Mouse (Mus musculus) thymus, postnatal 14 days (tissue): ENCODE results near the gene Atp2a2.
A peak's percentile ranks its signal among the peaks of the same experiment; 100 is the strongest.
"Not testable (repeated sequence)": the region's sequence is repeated elsewhere in the genome, so short reads cannot be mapped to it uniquely, and the experiment has no call there.

Experiments used
- DNase-seq: peaks from one replicate; pipeline ENCODE4 v3.0.0; 2021

Gene Atp2a2

DNA sequence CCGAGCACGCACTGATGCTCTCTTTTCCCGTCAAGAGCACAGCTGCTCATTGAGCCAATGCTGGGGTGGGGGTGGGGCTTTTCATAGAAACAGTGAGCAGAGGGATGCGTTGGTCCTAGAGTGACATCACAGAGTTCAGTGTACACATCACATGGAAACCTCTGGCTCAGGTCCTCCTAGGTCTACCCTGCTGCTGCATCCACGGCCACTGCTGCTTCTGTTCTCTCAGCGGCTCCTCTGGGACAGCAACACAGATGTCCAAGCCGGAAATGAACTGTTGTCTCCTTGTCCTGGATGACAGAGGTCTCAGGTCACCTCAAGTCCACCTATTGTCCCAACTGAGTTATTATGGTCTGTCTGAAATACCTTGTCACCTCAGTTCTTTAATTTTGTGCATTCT, 52.1 kb downstream of the Atp2a2 start:
- DNase-seq, result no peak

- DNase-seq, result no peak
Observed at GRCm38 (mm10) chr5:122448869-122449268, 53.2 kb downstream of the Atp2a2 start.

DNA sequence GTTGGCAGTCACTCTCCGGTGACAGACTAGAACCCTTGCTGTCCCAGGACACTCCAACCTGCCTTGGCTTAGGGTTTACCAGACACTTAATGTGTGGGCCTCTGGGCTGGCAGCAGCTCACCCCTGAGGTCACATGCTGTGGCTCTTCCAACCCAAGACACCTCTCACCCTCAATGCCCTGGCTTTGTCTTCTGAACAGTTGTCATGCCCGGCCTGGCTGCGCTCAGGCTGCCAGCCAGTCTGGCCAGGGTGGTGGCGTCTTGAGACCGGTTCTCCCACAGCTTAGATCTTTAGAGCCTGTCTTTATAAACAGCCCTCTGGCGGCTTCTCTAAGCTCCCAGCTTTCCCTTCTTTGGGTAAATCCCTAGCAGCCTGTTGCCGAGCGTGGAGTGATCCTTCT, 54.2 kb downstream of the Atp2a2 start:
- no peak for DNase-seq

DNA sequence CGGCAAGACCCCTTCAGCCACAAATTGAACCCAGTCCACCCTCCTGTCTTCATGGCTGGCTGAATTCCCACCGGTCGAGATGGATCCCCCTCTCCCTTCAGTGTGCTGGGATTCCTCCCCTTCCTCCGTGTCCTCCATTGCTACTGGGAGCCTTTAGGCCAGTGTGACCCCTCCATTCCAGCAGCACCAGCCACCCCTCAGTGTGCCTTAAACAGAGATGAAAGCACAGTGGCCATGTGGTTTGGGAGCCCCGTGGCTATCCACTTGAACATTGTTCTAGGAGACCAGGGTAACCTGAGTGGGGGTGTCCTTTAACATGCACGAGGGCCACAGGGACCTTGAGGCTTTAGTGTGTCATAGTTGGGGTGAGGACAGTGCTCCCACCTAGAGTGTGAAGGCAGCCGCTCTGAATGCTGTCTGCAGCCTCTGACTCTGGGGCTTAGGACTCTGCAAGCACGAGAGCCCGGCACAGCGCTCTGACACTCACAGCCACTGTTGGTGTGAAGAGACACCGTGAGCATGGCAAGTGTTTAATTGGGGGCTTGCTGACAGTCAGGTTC, 56.9 kb downstream of the Atp2a2 start:
- no peak for DNase-seq

GRCm38 (mm10) chr5:122444492-122444891, 57.5 kb downstream of the Atp2a2 start:
- no peak for DNase-seq

GRCm38 (mm10) chr5:122440095-122440630, 61.9 kb downstream of the Atp2a2 start:
- no peak for DNase-seq

- no peak for DNase-seq
Observed at GRCm38 (mm10) chr5:122439400-122440094, 62.5 kb downstream of the Atp2a2 start.

DNA sequence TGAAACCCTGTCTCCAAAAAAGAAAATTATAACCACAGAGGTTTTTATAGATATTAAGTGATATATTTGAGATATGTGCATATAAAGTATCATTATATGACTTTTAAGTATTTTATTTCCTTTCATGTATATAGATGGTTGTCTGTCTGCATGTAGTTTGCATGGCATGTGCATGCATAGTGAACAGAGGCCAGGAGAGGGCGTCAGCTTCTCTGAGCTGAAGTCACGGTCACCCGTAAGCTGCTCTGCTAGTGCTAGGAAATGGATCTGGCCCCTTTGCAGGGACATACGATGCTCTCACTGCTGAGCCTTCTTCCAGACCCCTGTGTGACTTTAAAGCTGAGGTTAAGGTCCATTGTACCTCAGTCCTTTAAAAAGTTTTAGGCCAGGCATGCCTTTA, 67.5 kb downstream of the Atp2a2 start:
- no peak for DNase-seq

DNA sequence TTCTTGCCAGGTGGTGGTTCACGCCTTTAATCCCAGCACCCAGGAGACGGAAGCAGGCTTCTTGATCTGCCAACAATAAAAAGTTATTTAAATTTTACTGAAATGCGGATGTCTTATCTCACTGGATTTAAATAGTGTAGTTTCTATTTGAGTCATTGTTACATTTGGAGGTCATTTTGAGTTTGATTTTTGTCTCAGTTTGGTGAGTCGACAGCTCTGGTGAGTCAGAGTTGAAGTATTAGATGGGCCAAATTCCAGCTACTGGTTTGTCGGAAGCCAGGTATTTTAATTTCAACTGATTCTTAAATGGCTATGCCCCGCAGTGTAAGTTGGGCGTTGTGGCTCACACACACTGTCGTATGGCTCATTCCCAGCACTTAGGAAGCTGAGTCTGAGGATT, 70.8 kb downstream of the Atp2a2 start:
- DNase-seq, result no peak

DNA sequence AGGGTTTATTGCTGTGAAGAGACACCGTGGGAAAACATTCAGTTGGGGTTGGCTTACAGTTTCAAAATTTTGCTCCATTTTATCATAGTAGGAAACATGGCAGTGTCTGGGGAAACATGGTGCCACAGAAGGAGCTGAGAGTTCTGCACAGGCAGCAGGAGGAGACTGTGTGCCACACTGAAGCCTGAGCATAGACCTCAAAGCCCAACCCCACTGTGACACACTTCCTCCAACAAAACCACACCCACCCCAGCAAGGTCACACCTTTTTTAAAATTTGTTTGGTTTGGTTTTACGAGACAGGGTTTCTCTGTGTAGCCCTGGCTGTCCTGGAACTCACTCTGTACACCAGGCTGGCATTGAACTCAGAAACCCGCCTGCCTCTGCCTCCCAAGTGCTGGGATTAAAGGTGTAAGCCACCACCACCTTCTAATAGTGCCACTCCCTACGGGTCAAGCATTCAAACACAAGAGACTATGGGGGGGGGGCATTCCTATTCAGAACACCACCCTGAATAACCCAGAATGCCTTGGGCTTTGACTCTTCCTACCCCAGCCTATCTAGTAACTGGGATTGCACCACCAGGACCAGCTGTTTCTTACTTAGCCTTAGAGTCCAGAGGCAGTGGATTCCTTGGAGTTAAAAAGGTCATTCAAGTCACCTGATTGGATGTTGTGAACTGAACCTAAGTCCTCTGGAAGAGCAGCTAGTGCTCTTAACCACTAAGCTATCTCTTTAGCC, 71.8 kb downstream of the Atp2a2 start:
- DNase-seq, result no peak

DNA sequence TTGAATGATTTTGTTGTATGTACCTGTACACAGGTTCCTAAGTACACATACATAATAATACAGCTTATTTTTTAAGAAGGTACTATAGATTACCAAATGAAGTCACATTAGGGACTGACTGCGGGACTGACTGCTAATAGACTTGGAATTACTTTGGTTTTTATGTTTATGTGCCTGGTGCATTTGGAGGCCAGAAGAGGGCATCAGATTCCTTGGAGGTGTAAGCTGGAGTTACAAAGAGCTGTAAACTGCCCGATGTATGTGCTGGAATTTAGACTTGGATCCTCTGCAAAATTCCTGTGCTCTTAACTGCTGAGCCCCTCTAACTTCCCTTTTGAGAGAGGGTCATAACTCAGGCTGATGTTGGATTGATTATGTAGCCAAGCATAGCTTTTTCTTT, 76.5 kb downstream of the Atp2a2 start:
- DNase-seq, result no peak

GRCm38 (mm10) chr5:122423083-122423482, 78.9 kb downstream of the Atp2a2 start:
- no peak for DNase-seq

DNA sequence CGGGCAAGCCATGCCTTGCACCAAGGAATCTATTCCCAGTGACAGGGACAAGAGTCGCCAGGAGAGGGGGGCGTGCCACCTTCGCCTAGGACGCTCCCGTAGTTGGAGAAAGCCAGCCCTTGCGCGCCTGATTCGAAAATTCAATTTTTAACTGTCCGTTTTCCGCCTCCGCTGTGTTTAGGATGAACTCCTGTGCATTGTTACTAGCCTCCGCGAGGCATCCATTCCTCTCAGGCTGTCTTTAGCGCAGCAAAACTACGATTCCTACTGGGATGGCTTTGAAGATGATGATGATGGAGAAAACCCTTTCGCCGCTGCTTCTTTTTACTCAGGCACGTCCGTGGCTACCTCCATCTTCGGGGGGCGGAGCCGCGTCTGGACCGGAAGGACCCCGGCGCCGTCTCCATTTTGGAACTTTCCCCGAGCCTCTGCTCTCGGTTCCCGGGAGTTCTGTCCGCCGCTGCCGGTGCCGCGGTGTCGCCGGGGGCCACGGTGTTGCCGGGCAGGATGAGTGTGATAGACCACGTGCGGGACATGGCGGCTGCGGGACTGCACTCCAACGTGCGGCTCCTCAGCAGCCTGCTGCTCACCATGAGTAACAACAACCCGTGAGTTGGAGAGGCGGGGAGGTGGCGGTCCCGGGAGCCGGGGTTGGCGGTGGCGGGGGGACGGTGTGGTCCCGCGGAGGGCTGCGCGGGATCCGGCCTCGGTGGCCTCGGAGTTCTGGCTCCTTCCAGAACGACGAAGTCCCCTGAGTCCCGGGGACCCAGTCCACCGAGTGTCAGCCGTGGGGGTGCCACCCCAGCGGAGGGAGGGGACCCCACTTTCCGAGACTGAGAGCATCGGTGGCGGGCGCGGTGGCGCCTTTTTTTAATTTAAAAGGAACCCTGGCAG, 79.7 kb downstream of the Atp2a2 start:
- peak; percentile 91 for DNase-seq

DNA sequence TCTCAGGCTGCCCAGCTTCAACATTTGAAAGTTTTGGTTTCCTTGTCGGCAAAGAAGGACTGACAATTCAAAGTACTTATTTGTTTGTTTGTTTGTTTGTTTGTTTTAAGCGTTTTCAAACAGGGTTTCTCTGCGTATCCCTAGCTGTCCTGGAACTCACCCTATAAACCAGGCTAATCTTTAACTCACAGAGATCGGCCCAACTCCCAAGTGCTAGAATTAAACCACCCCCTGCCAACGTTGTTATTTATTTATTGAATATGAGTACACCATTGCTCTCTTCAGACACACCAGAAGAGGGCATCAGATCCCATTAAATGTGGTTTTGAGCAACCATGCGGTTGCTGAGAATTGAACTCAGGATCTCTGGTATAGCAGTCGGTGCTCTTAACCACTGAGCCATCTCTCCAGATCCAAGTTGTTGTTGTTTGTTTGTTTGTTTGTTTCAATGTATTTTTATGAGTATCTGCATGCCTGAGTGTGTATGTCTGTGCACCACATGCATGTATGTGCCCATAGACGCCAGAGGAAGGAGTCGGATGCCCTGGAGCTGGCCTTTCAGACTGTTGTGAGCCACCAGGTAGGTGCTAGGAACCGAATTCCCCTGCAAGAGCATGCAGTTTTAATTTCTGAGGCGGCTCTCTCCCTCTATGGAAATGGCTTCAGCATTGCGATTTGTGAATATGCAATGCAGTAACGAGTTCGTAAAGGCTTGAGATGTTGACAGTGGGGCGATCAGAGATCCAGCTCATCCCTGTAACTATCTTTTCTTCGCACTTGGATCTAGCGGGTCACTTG, 80.6 kb downstream of the Atp2a2 start, which contains the start of gene Anapc7:
Gene Anapc7 (plus strand): TSS at position 423 of the 798 bp plus-strand sequence.
- no peak for DNase-seq

GRCm38 (mm10) chr5:122420676-122421075, 81.3 kb downstream of the Atp2a2 start:
- DNase-seq, result not testable (repeated sequence)

DNA sequence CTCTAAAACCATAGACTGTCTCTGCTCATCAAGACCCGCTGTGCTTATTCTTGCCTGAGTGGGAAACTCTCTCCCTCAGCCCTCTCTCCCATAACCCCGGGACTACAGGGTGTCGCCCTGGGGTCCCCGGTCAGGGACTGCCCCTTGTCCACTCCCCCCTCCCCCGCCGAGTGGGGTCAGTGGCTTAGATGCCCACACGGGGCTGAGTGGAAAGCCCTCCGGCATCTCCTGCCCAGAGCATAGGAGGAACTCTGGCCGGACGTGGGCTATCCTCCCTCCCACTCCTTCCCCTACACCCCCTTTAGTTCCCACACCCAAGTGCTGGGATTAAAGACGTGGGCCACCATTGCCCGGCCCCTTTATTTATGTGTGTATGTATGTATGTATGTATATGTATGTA, 86.6 kb downstream of the Atp2a2 start:
- DNase-seq, result no peak

DNA sequence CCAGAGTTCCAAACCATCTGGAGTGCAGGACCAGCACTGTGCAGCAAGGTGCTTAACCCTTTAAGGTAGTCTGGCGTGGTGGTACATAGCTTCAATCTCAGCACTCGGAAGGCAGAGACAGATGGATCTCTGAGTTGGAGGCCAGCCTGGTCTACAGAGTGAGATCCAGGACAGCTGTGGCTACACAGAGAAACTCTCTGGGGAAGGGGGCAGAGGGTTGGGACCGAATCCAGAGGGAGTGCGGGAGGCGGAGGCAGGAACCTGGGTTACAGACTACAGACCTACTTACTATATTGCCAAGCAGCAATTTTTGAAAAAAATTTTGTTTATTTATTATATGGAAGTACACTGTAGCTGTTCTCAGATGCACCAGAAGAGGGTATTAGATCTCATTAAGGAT, 87.7 kb downstream of the Atp2a2 start:
- DNase-seq, result no peak

- DNase-seq, result no peak
Observed at GRCm38 (mm10) chr5:122412826-122413225, 89.2 kb downstream of the Atp2a2 start.

- no peak for DNase-seq
Observed at GRCm38 (mm10) chr5:122411892-122412291, 90.1 kb downstream of the Atp2a2 start.

GRCm38 (mm10) chr5:122409692-122410645, 92.1 kb downstream of the Atp2a2 start:
- peak; percentile 18 for DNase-seq

DNA sequence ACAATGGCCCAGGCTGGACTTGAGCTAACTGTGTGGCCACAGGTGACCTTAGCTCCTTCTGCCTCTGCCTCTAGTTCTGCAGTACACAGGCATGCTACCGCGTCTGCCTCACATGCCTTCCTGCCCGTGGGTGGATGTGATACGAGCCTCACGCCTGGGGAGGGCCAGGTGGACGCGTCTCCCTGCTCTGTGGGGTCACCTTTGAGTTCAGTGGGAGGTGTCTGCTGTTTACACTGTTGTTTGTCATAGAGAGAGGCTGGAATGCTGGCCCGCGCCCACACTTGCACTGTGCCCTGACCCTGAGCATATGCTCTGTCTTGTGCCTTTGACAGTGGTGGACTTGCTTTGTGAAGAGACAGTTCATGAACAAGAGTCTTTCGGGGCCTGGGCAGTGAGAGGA, 96.5 kb downstream of the Atp2a2 start:
- no peak for DNase-seq
